Mouse (Mus musculus) heart, postnatal 0 days (tissue): ENCODE data around the gene Fam210b.

Source experiments
- CTCF ChIP-seq: IDR thresholded peaks from 2 replicates; pipeline ENCODE4 v1.5.1; 2016; ENCODE audit warnings: antibody characterized with exemption, control low read depth, low read depth
- EP300 ChIP-seq: IDR thresholded peaks from 2 replicates; pipeline ENCODE4 v1.6.1; 2016; ENCODE audit warnings: antibody characterized with exemption, low read depth

GRCm38 (mm10) chr2:172395961-172396360 is 50.6 kb downstream of the Fam210b start:
- TF ChIP-seq CTCF (no peak), EP300 (no peak)
